Mouse (Mus musculus) urinary bladder, postnatal 4 days (tissue): ENCODE data around the gene Tanc1.

ENCODE experiments used
- DNase-seq, 2 experiments: peaks; one replicate each; pipeline ENCODE4 v3.0.0; 2021 to 2022; ENCODE audit warnings: low spot score in 2 of 2

The Tanc1 gene

GRCm38 (mm10) chr2:59757015-59757414 lies 145.2 kb downstream of the Tanc1 start:
- DNase-seq, result no peak

GRCm38 (mm10) chr2:59758139-59758918 lies 146.5 kb downstream of the Tanc1 start:
- DNase-seq, result no peak

GRCm38 (mm10) chr2:59760731-59761130 lies 148.9 kb downstream of the Tanc1 start:
- DNase-seq, result no peak

GRCm38 (mm10) chr2:59761183-59761582 lies 149.3 kb downstream of the Tanc1 start:
- DNase-seq, result no peak

GRCm38 (mm10) chr2:59762277-59762676 lies 150.4 kb downstream of the Tanc1 start:
- no peak for DNase-seq

GRCm38 (mm10) chr2:59765671-59766070 lies 153.8 kb downstream of the Tanc1 start:
- no peak for DNase-seq

- DNase-seq, result no peak
These were observed 156.1 kb downstream of the Tanc1 start for GRCm38 (mm10) chr2:59767893-59768292.

- no peak for DNase-seq
These were observed 157.0 kb downstream of the Tanc1 start for GRCm38 (mm10) chr2:59768661-59769384.

- DNase-seq, result no peak
These were observed 157.5 kb downstream of the Tanc1 start for GRCm38 (mm10) chr2:59769385-59769735.

GRCm38 (mm10) chr2:59771708-59772107 lies 159.9 kb downstream of the Tanc1 start:
- DNase-seq, result no peak

- DNase-seq, result peak in 1 of 2 experiments; percentile 47
These were observed 160.4 kb downstream of the Tanc1 start for GRCm38 (mm10) chr2:59772261-59772683.

GRCm38 (mm10) chr2:59774374-59774773 lies 162.5 kb downstream of the Tanc1 start:
- DNase-seq, result no peak

- no peak for DNase-seq
These were observed 163.3 kb downstream of the Tanc1 start for GRCm38 (mm10) chr2:59775148-59775547.

GRCm38 (mm10) chr2:59775820-59776219 lies 164.0 kb downstream of the Tanc1 start:
- DNase-seq, result no peak

GRCm38 (mm10) chr2:59779355-59779754 lies 167.5 kb downstream of the Tanc1 start:
- DNase-seq, result peak in 1 of 2 experiments; percentile 52

- DNase-seq, result no peak
These were observed 168.4 kb downstream of the Tanc1 start for GRCm38 (mm10) chr2:59780240-59780639.

GRCm38 (mm10) chr2:59783055-59783831 lies 171.4 kb downstream of the Tanc1 start:
- no peak for DNase-seq

- no peak for DNase-seq
These were observed 172.2 kb downstream of the Tanc1 start for GRCm38 (mm10) chr2:59783832-59784627.

- no peak for DNase-seq
These were observed 172.7 kb downstream of the Tanc1 start for GRCm38 (mm10) chr2:59784628-59784883.

- DNase-seq, result no peak
These were observed 173.8 kb downstream of the Tanc1 start for GRCm38 (mm10) chr2:59785597-59785996.

- no peak for DNase-seq
These were observed 177.1 kb downstream of the Tanc1 start for GRCm38 (mm10) chr2:59788704-59789500.
